Mouse (Mus musculus) neutrophil, adult 65 days (primary cell): ENCODE results near the gene Man1a2. TPM values are rescaled to one million over a fixed set of nuclear protein-coding genes. Genes with fewer than 3 reads are reported as not detected.

ENCODE experiments used
- total RNA-seq: library from RNA; stranded (reverse); gene quantifications from 2 replicates; pipeline ENCODE4 v1.2.4, GENCODE M21; 2023

Man1a2 gene
- total RNA-seq: 47.0 and 63.5 TPM in 2 replicates

GRCm38 (mm10) chr3:100685087-100685762, at the start of gene Man1a2:
Man1a2 (minus strand) TSS chr3:100685503.

Other genes starting within 250 kb of the Man1a2 start
- 10.9 and 11.2 TPM in 2 replicates for gene Tent5c, start 196.2 kb downstream of the Man1a2 start, total RNA-seq
- gene Vtcn1, start 140.0 kb upstream of the Man1a2 start, total RNA-seq: not detected in 2 replicates
- gene Trim45, start 236.7 kb upstream of the Man1a2 start, total RNA-seq: 1.1 and 1.3 TPM in 2 replicates